Mouse (Mus musculus): ENCODE measurements around the gene Gm47429. TPM values are rescaled to one million over a fixed set of nuclear protein-coding genes. Genes with fewer than 3 reads are reported as not detected.
"Not testable (repeated sequence)": the region's sequence is repeated elsewhere in the genome, so short reads cannot be mapped to it uniquely, and the experiment has no call there.

Gm47429 gene
- not detected for total RNA-seq (2021)
- long read RNA-seq, experiment 1: 0 reads
- long read RNA-seq, experiment 2: 0 reads

GRCm38 (mm10) chr13:50443812-50444211 lies at the start of gene Gm47429:
TSS of gene Gm47429 (minus strand) at chr13:50443912.
- DNase-seq: no peak
- intact Hi-C loops (cut with DNase I): no loop called here

GRCm38 (mm10) chr13:50488510-50488909 lies 44.8 kb upstream of the Gm47429 start:
- DNase-seq; intact Hi-C loops (cut with DNase I): not testable (repeated sequence)

GRCm38 (mm10) chr13:50467007-50467406 lies 23.3 kb upstream of the Gm47429 start, which contains the start of gene Nutm2:
TSS of gene Nutm2 (plus strand) at chr13:50467307.
- intact Hi-C loops (cut with DNase I): no loop called here

GRCm38 (mm10) chr13:50464621-50465562 lies 21.2 kb upstream of the Gm47429 start:
- intact Hi-C loops (cut with DNase I): no loop called here
- DNase-seq: no peak

More at GRCm38 (mm10) chr13:50467007-50467406, 23.3 kb upstream of the Gm47429 start, which contains the start of gene Nutm2:
- no peak for DNase-seq

GRCm38 (mm10) chr13:50460433-50460832 lies 16.7 kb upstream of the Gm47429 start:
- intact Hi-C loops (cut with DNase I); DNase-seq: not testable (repeated sequence)

- intact Hi-C loops (cut with DNase I): no loop called here
- DNase-seq: no peak
Observed at GRCm38 (mm10) chr13:50453426-50453825, 9.7 kb upstream of the Gm47429 start.

- intact Hi-C loops (cut with DNase I); DNase-seq: not testable (repeated sequence)
Observed at GRCm38 (mm10) chr13:50452266-50452665, 8.6 kb upstream of the Gm47429 start.

- no peak for DNase-seq
- intact Hi-C loops (cut with DNase I): no loop called here
Observed at GRCm38 (mm10) chr13:50445261-50445660, 1.5 kb upstream of the Gm47429 start.

GRCm38 (mm10) chr13:50426686-50427085 lies 17.0 kb downstream of the Gm47429 start:
- intact Hi-C loops (cut with DNase I): no loop called here
- DNase-seq: no peak

GRCm38 (mm10) chr13:50424517-50424916 lies 19.2 kb downstream of the Gm47429 start:
- no peak for DNase-seq
- intact Hi-C loops (cut with DNase I): no loop called here

- intact Hi-C loops (cut with DNase I): no loop called here
- DNase-seq: no peak
Observed at GRCm38 (mm10) chr13:50423625-50424209, 20.0 kb downstream of the Gm47429 start.

GRCm38 (mm10) chr13:50418421-50418820 lies 25.3 kb downstream of the Gm47429 start:
- DNase-seq: no peak
- intact Hi-C loops (cut with DNase I): no loop called here

GRCm38 (mm10) chr13:50417389-50418183 lies 26.1 kb downstream of the Gm47429 start, which contains the start of gene Fbxw17:
TSS of gene Fbxw17 (plus strand) at chr13:50417864.
- intact Hi-C loops (cut with DNase I): no loop called here
- peak; percentile 53 to 57 for DNase-seq

Other genes with a start within 250 kb of the Gm47429 start
- gene Gm906, start 193.6 kb downstream of the Gm47429 start, total RNA-seq (2021): not detected
- 1 to 10 TPM; 2.1 to 2.9 TPM for gene Fbxw17, start 26.0 kb downstream of the Gm47429 start, total RNA-seq (2021)
- not detected for gene Nutm2, start 23.4 kb upstream of the Gm47429 start, total RNA-seq (2021)
- not detected for gene Gm904, start 199.3 kb upstream of the Gm47429 start, total RNA-seq (2021)